Mouse (Mus musculus) embryonic facial prominence, embryonic 15.5 days (tissue): ENCODE results near the gene Ttll4. TPM values are rescaled to one million over a fixed set of nuclear protein-coding genes. Genes with fewer than 3 reads are reported as not detected.

Experiments
- ATAC-seq: fragments of 200-750 bp; cut with Nextera tagmentation; 2 replicates; pipeline ENCODE4 v1.8.0; 2017; ENCODE audit warnings: low read depth, moderate TSS enrichment; ENCODE audit not compliant: insufficient number of reproducible peaks, low FRiP score, low TSS enrichment
- H3K27ac ChIP-seq: fragments of 300-500 bp; sonication (generic); replicated peaks from 2 replicates; pipeline ENCODE4 v1.5.1; 2015; ENCODE audit warnings: mild to moderate bottlenecking, inconsistent platforms
- H3K27me3 ChIP-seq: fragments of 300-500 bp; sonication (generic); 2 replicates; pipeline ENCODE4 v1.6.1; 2015; ENCODE audit warnings: inconsistent platforms
- H3K36me3 ChIP-seq: fragments of 300-500 bp; sonication (generic); 2 replicates; pipeline ENCODE4 v1.6.1; 2015; ENCODE audit warnings: mild to moderate bottlenecking, inconsistent platforms
- H3K4me1 ChIP-seq: fragments of 300-500 bp; sonication (generic); 2 replicates; pipeline ENCODE4 v1.6.1; 2015; ENCODE audit warnings: inconsistent platforms
- H3K4me2 ChIP-seq: fragments of 300-500 bp; sonication (generic); replicated peaks from 2 replicates; pipeline ENCODE4 v1.6.1; 2015; ENCODE audit warnings: mild to moderate bottlenecking, inconsistent platforms
- H3K4me3 ChIP-seq: fragments of 300-500 bp; sonication (generic); replicated peaks from 2 replicates; pipeline ENCODE4 v1.5.1; 2015; ENCODE audit warnings: mild to moderate bottlenecking, inconsistent platforms
- H3K9ac ChIP-seq: fragments of 300-500 bp; sonication (generic); 2 replicates; pipeline ENCODE4 v1.6.1; 2015; ENCODE audit warnings: inconsistent platforms
- H3K9me3 ChIP-seq: fragments of 300-500 bp; sonication (generic); replicated peaks from 2 replicates; pipeline ENCODE4 v1.6.1; 2016; ENCODE audit warnings: inconsistent platforms
- WGBS: fragments of 180-500 bp; shearing (Covaris S2); methylation state at CpG from one replicate; pipeline ENCODE4 v1.1.7; 2015; 5-methylcytosine and 5-hydroxymethylcytosine counted together
- polyA plus RNA-seq: library from polyadenylated mRNA; unstranded; fragments of >200 nt; fragmentation: Nextera tagmentation; extraction: Ambion mirVana; gene quantifications from 2 replicates; pipeline ENCODE4 v1.2.1, GENCODE M21; 2015

Ttll4 gene
- polyA plus RNA-seq, 1 experiment from 2014 or later = 12.2 TPM

GRCm38 (mm10) chr1:74676863-74677262, 15.3 kb downstream of the Ttll4 start:
- no peak overlapping the region for H3K4me2 ChIP-seq
- no peaks in the 10 kb centered on the region for H3K9me3 ChIP-seq
- no peak overlapping the region for H3K27ac ChIP-seq
- WGBS = 68% methylated on average over 3 of the region's 3 CpGs
- H3K27me3 ChIP-seq = no peaks in the 10 kb centered on the region
- H3K9ac ChIP-seq = no peak overlapping the region
- no peaks in the 10 kb centered on the region for H3K4me1 ChIP-seq
- no peak for ATAC-seq
- no peak overlapping the region for H3K4me3 ChIP-seq
- peaks cover 56% of the 10 kb centered on the region for H3K36me3 ChIP-seq

GRCm38 (mm10) chr1:74677843-74678242, 16.3 kb downstream of the Ttll4 start:
- WGBS = 95% methylated on average over 1 of the region's 1 CpGs
- H3K9ac ChIP-seq = no peak overlapping the region
- H3K4me2 ChIP-seq = no peak overlapping the region
- no peaks in the 10 kb centered on the region for H3K4me1 ChIP-seq
- no peak overlapping the region for H3K27ac ChIP-seq
- H3K4me3 ChIP-seq = no peak overlapping the region
- H3K9me3 ChIP-seq = no peaks in the 10 kb centered on the region
- ATAC-seq = no peak
- peaks cover 56% of the 10 kb centered on the region for H3K36me3 ChIP-seq
- no peaks in the 10 kb centered on the region for H3K27me3 ChIP-seq

GRCm38 (mm10) chr1:74687131-74687530, 25.6 kb downstream of the Ttll4 start:
- ATAC-seq = no peak
- 87% methylated on average over 7 of the region's 7 CpGs for WGBS
- peaks cover 86% of the 10 kb centered on the region for H3K36me3 ChIP-seq

DNA sequence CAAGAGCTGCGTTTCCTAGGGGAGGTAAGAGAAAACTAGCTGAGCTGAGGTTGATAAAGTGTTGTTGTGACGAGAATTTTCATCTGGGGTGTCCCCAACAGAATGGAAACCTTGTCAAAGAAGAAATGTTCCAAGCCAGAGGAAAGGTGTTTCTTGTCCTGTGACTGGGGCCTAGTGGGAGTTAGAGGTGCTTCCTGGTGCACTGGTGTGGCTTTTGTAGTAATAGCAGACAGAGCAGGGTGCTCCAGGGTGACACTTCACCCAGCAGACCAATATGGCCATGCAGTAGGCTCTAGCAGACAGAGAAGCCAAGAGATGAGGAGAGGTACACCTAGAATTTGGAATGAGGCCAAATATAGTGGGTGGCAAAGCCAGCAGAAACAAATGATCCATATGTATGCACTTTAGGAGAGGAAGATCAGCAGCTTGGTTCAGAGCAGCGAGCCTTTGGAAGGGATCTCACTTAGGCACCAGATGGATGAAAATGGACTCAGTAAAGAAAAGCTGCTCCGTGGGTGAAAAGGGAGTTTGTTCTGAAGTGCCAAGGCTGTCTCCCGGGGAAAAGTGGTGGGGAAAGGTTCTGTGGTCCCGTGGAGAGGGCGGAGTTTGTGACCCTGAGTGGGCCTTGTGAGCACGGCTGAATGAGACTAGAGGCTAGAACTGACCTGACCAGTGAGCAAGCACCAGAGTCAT, 32.5 kb downstream of the Ttll4 start:
- H3K9ac ChIP-seq = no peak overlapping the region
- no peak overlapping the region for H3K27ac ChIP-seq
- H3K27me3 ChIP-seq = no peaks in the 10 kb centered on the region
- 87% methylated on average over 8 of the region's 8 CpGs for WGBS
- H3K36me3 ChIP-seq = peaks cover 81% of the 10 kb centered on the region
- H3K4me2 ChIP-seq = no peak overlapping the region
- H3K4me1 ChIP-seq = no peaks in the 10 kb centered on the region
- no peaks in the 10 kb centered on the region for H3K9me3 ChIP-seq
- no peak for ATAC-seq
- no peak overlapping the region for H3K4me3 ChIP-seq

More at GRCm38 (mm10) chr1:74687131-74687530, 25.6 kb downstream of the Ttll4 start:
- no peak overlapping the region for H3K4me3 ChIP-seq
- H3K27me3 ChIP-seq = no peaks in the 10 kb centered on the region
- no peaks in the 10 kb centered on the region for H3K4me1 ChIP-seq
- H3K9ac ChIP-seq = no peak overlapping the region
- no peaks in the 10 kb centered on the region for H3K9me3 ChIP-seq
- no peak overlapping the region for H3K27ac ChIP-seq
- no peak overlapping the region for H3K4me2 ChIP-seq

- Histone ChIP-seq H3K4me2 (no peak overlapping the region), H3K9me3 (no peaks in the 10 kb centered on the region), H3K9ac (no peak overlapping the region), H3K4me1 (no peaks in the 10 kb centered on the region), H3K27me3 (no peaks in the 10 kb centered on the region), H3K27ac (no peak overlapping the region), H3K36me3 (peaks cover 80% of the 10 kb centered on the region), H3K4me3 (no peak overlapping the region)
- 93% methylated on average over 4 of the region's 4 CpGs for WGBS
- no peak for ATAC-seq
Measured at GRCm38 (mm10) chr1:74695836-74696235, 34.3 kb downstream of the Ttll4 start.

DNA sequence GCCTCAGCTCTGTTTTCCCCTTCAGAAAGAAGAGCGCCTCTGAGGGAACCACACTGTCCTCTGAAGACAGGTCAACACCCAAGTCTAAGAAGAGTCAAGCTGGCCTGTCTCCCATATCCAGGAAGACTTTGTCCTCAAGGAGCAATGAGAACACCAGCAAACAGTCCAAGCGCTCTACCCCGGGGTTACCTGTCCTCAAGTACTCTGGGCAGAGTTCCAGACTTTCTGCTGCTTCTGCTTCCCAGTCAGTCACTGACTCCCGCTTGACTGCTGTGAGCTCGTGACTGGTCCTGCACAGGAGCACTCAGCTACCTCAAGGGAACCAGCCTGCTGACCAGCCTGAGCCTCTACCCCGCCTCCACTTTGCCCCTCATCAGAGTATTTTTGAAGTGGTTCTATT, 35.9 kb downstream of the Ttll4 start:
- ATAC-seq = no peak
- peaks cover 68% of the 10 kb centered on the region for H3K36me3 ChIP-seq

GRCm38 (mm10) chr1:74698353-74698752, 36.8 kb downstream of the Ttll4 start:
- peaks cover 66% of the 10 kb centered on the region for H3K36me3 ChIP-seq
- H3K27me3 ChIP-seq = no peaks in the 10 kb centered on the region
- 100% methylated on average over 1 of the region's 1 CpGs for WGBS
- H3K4me2 ChIP-seq = no peak overlapping the region
- H3K4me1 ChIP-seq = no peaks in the 10 kb centered on the region
- ATAC-seq = no peak
- H3K4me3 ChIP-seq = no peak overlapping the region
- no peak overlapping the region for H3K9ac ChIP-seq
- H3K9me3 ChIP-seq = no peaks in the 10 kb centered on the region
- H3K27ac ChIP-seq = no peak overlapping the region

More for the DNA sequence above, 35.9 kb downstream of the Ttll4 start:
- WGBS = 91% methylated on average over 6 of the region's 6 CpGs
- Histone ChIP-seq H3K27ac (no peak overlapping the region), H3K4me3 (no peak overlapping the region), H3K9ac (no peak overlapping the region), H3K4me1 (no peaks in the 10 kb centered on the region), H3K4me2 (no peak overlapping the region), H3K27me3 (no peaks in the 10 kb centered on the region), H3K9me3 (no peaks in the 10 kb centered on the region)

- WGBS = 91% methylated on average over 1 of the region's 1 CpGs
- ATAC-seq = no peak
- Histone ChIP-seq H3K4me3 (no peak overlapping the region), H3K4me1 (no peaks in the 10 kb centered on the region), H3K4me2 (no peak overlapping the region), H3K9ac (no peak overlapping the region), H3K36me3 (peaks cover 63% of the 10 kb centered on the region), H3K27me3 (no peaks in the 10 kb centered on the region), H3K9me3 (no peaks in the 10 kb centered on the region), H3K27ac (no peak overlapping the region)
Measured at GRCm38 (mm10) chr1:74698791-74699190, 37.2 kb downstream of the Ttll4 start.

DNA sequence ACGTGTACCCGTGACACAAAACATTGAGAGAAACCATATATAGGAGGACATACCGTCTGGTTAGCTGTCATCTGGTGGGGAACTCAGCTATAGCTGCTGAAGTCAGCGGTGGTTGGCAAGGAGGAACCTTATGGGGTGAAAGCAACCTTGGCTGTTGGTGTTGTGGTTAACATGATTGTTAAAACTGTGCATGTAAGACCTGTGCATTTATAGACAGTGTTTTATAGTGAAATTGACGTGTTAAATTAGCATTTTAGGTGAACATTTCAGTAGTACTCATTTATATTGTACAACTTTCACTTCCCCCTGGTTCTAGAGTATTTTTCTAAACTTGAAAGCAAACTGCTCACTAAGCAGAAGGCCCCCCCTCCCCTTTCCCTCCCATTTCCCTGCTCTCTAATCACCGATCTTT, 40.6 kb downstream of the Ttll4 start:
- H3K9me3 ChIP-seq = no peaks in the 10 kb centered on the region
- WGBS = 84% methylated on average over 6 of the region's 6 CpGs

GRCm38 (mm10) chr1:74704156-74704555, 42.6 kb downstream of the Ttll4 start:
- WGBS = 80% methylated on average over 3 of the region's 3 CpGs

More for the DNA sequence above, 40.6 kb downstream of the Ttll4 start:
- Histone ChIP-seq H3K9ac (no peak overlapping the region), H3K27me3 (no peaks in the 10 kb centered on the region), H3K4me3 (no peak overlapping the region), H3K4me2 (no peak overlapping the region), H3K27ac (no peak overlapping the region), H3K4me1 (no peaks in the 10 kb centered on the region), H3K36me3 (peaks cover 37% of the 10 kb centered on the region)
- ATAC-seq = no peak

GRCm38 (mm10) chr1:74705016-74705415, 43.5 kb downstream of the Ttll4 start:
- H3K4me1 ChIP-seq = no peaks in the 10 kb centered on the region
- H3K9ac ChIP-seq = no peak overlapping the region
- H3K9me3 ChIP-seq = no peaks in the 10 kb centered on the region
- H3K27ac ChIP-seq = no peak overlapping the region
- WGBS = 85% methylated on average over 5 of the region's 5 CpGs
- ATAC-seq = no peak
- no peaks in the 10 kb centered on the region for H3K27me3 ChIP-seq
- no peak overlapping the region for H3K4me3 ChIP-seq
- no peak overlapping the region for H3K4me2 ChIP-seq
- H3K36me3 ChIP-seq = peaks cover 8% of the 10 kb centered on the region; the same call in 1 of the 2 replicates

More at GRCm38 (mm10) chr1:74704156-74704555, 42.6 kb downstream of the Ttll4 start:
- H3K9me3 ChIP-seq = no peaks in the 10 kb centered on the region
- no peak overlapping the region for H3K4me3 ChIP-seq
- H3K36me3 ChIP-seq = peaks cover 17% of the 10 kb centered on the region; the same call in 1 of the 2 replicates
- no peaks in the 10 kb centered on the region for H3K4me1 ChIP-seq
- H3K4me2 ChIP-seq = no peak overlapping the region
- H3K27me3 ChIP-seq = no peaks in the 10 kb centered on the region
- no peak overlapping the region for H3K27ac ChIP-seq
- no peak for ATAC-seq
- H3K9ac ChIP-seq = no peak overlapping the region

DNA sequence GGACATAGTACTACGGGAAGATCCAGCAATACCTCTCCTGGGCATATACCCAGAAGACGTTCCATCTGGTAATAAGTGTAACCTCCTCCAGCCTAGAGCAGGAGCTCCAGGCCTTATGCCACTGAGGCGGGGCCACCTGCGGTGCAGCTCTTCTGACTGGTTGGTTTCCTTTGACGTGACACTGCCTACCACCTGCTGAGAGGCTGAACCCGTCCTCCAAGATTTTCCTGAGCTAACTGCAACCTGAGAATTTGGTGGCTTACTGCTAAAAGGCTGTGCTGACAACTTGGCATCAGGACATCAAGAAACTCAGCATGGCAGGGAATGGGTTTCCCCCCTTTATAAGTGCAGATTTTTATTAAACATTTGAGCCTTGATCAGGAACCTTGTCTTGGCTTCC, 48.0 kb downstream of the Ttll4 start:
- no peaks in the 10 kb centered on the region for H3K27me3 ChIP-seq
- no peaks in the 10 kb centered on the region for H3K36me3 ChIP-seq
- ATAC-seq = no peak
- H3K9me3 ChIP-seq = no peaks in the 10 kb centered on the region
- peaks cover 14% of the 10 kb centered on the region; the same call in 1 of the 2 replicates for H3K4me1 ChIP-seq
- no peak overlapping the region for H3K4me2 ChIP-seq
- no peak overlapping the region for H3K9ac ChIP-seq
- no peak overlapping the region for H3K4me3 ChIP-seq
- 42% methylated on average over 6 of the region's 6 CpGs for WGBS
- no peak overlapping the region for H3K27ac ChIP-seq
